Comparison of ENCODE assay signal across 8 mouse cellular contexts in the genomic region with DNA sequence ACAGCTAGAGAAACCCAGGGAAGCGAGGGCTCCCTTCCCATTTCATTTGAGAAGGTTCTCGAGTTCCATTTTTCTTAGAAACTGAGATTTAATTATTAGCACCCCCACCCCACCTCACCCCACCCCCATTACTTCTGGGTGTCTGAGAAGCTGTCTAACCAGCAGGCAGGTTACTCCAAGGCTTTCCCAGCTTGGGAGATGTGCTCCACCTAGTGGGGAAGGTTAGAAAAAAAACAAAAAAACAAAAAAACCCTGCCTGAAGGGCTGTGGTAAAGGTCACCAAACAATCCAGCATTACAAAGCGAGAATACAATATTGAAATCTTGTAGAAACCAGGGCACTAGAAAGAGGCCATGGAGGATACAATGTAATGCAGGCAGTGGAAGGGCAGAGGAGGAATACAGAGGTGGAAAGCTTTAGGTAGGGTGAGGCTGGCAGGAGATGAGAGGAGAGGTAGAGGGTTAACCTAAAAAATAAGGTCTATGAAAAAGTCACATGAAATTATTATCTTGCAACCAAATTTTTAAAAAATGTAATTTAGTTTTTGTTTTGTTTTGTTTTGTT. TPM values are rescaled to one million over a fixed set of nuclear protein-coding genes. Genes with fewer than 3 reads are reported as not detected.
DNase-seq lines count a peak whose midpoint lies in the region; ATAC-seq and TF ChIP-seq lines count a peak whose summit lies in the region.

No protein-coding gene starts in this region.

- H3K36me3 ChIP-seq in heart, embryonic 10.5 days: no peaks in the 10 kb centered on the region
- H3K36me3 ChIP-seq in MEL (ENCODE audit: control insufficient read depth in 1 of 2, insufficient read depth in 2 of 2, low read length in 2 of 2): no peaks in the 10 kb centered on the region
- H3K36me3 ChIP-seq in kidney, embryonic 15.5 days: no peaks in the 10 kb centered on the region
- H3K36me3 ChIP-seq in neural tube, embryonic 11.5 days (ENCODE audit: control insufficient read depth, insufficient read depth, low read length): no peaks in the 10 kb centered on the region

- H3K4me1 ChIP-seq in heart, embryonic 10.5 days: no peaks in the 10 kb centered on the region
- no peaks in the 10 kb centered on the region for H3K4me1 ChIP-seq in MEL (ENCODE audit: control insufficient read depth in 1 of 2, insufficient read depth in 2 of 2, low read length in 2 of 2)
- peaks cover 6% of the 10 kb centered on the region; the same call in 1 of the 2 replicates for H3K4me1 ChIP-seq in kidney, embryonic 15.5 days
- H3K4me1 ChIP-seq in neural tube, embryonic 11.5 days (ENCODE audit: control insufficient read depth, insufficient read depth, low read length): no peaks in the 10 kb centered on the region

- no peaks in the 10 kb centered on the region for H3K9me3 ChIP-seq in heart, embryonic 10.5 days
- H3K9me3 ChIP-seq in MEL (replicated peaks; ENCODE audit: insufficient read depth, low read length): no peaks in the 10 kb centered on the region
- H3K9me3 ChIP-seq in kidney, embryonic 15.5 days (replicated peaks): no peaks in the 10 kb centered on the region
- H3K9me3 ChIP-seq in neural tube, embryonic 11.5 days (ENCODE audit: control insufficient read depth, low read length): no peaks in the 10 kb centered on the region

- no peak for TF ChIP-seq POLR2A in MEL (IDR thresholded peaks at IDR 0.05; ENCODE audit: control insufficient read depth in 1 of 2, insufficient read depth in 1 of 2, low read depth in 1 of 2, low read length in 2 of 2, poor library complexity in 1 of 2)

- H3K4me3 ChIP-seq in heart, embryonic 10.5 days: no peak overlapping the region
- H3K4me3 ChIP-seq in MEL (ENCODE audit: control insufficient read depth in 1 of 2, insufficient read depth in 1 of 2, low read depth in 2 of 2, low read length in 2 of 2): no peak overlapping the region
- no peak overlapping the region for H3K4me3 ChIP-seq in kidney, embryonic 15.5 days (replicated peaks)
- no peak overlapping the region for H3K4me3 ChIP-seq in neural tube, embryonic 11.5 days (ENCODE audit: low read depth, low read length)

- no peak overlapping the region for H3K9ac ChIP-seq in MEL (ENCODE audit: control insufficient read depth, low read depth, low read length, poor library complexity, severe bottlenecking)
- no peak overlapping the region for H3K9ac ChIP-seq in kidney, embryonic 15.5 days
- no peak overlapping the region for H3K9ac ChIP-seq in neural tube, embryonic 11.5 days (ENCODE audit: low read length)

- no peaks in the 10 kb centered on the region for H3K79me2 ChIP-seq in MEL (ENCODE audit: control insufficient read depth, insufficient read depth, low read length, poor library complexity)

- no peak for TF ChIP-seq EP300 in MEL (IDR thresholded peaks at IDR 0.05; ENCODE audit: low read depth in 1 of 2, low read length in 2 of 2)

- H3K4me2 ChIP-seq in kidney, embryonic 15.5 days: no peak overlapping the region
- no peak overlapping the region for H3K4me2 ChIP-seq in neural tube, embryonic 11.5 days (ENCODE audit: low read depth)

- DNase-seq in heart, adult 18-20 months: peak; percentile 6 to 41
- DNase-seq in heart, embryonic 10.5 days (ENCODE audit: low spot score): no peak
- DNase-seq in MEL (ENCODE audit: low read depth, low spot score): peak; percentile 44
- DNase-seq in embryo, embryonic 11 days: peak; percentile 74
- DNase-seq in neural tube, embryonic 11.5 days (ENCODE audit: low spot score): peak; percentile 14
- no peak for DNase-seq in layer of hippocampus, adult 11-12 months (ENCODE audit: low spot score)
- DNase-seq in right cerebral cortex, adult 2 months (ENCODE audit: low spot score in 2 of 2): no peak

- TF ChIP-seq CTCF in MEL (IDR thresholded peaks at IDR 0.05 in 2 of 3, conservative IDR thresholded peaks at IDR 0.05 in 1 of 3; ENCODE audit: control insufficient read depth in 1 of 3, insufficient read depth in 1 of 3, low read depth in 2 of 3, low read length in 3 of 3, poor library complexity in 1 of 3, severe bottlenecking in 1 of 3): peak; percentile 38 to 68 (median 42); a peak in 5 of 6 replicates

- H3K27me3 ChIP-seq in heart, embryonic 10.5 days (ENCODE audit: insufficient read depth, poor library complexity, severe bottlenecking): no peaks in the 10 kb centered on the region
- peaks cover 0 to 5% of the 10 kb centered on the region in 2 experiments; a peak in 2 of 4 replicates for H3K27me3 ChIP-seq in MEL (ENCODE audit: control insufficient read depth in 1 of 2, insufficient read depth in 2 of 2, low read length in 2 of 2)
- H3K27me3 ChIP-seq in kidney, embryonic 15.5 days: no peaks in the 10 kb centered on the region
- H3K27me3 ChIP-seq in neural tube, embryonic 11.5 days (ENCODE audit: control insufficient read depth, insufficient read depth, low read length): no peaks in the 10 kb centered on the region

- WGBS in heart, embryonic 10.5 days: 25% methylated on average over 3 of the region's 3 CpGs
- 32% methylated on average over 3 of the region's 3 CpGs for WGBS in kidney, embryonic 15.5 days
- 34% methylated on average over 3 of the region's 3 CpGs for WGBS in neural tube, embryonic 11.5 days

- ATAC-seq in kidney, embryonic 15.5 days (replicated peaks; ENCODE audit: low FRiP score): peak; percentile 31; the same call in 1 of the 2 replicates
- ATAC-seq in neural tube, embryonic 11.5 days (ENCODE audit: insufficient read depth, low FRiP score, low TSS enrichment): 0 out of 2 replicates have a peak, but pooled peaks have one; percentile 45

- peak; percentile 61 for TF ChIP-seq RAD21 in MEL (IDR thresholded peaks at IDR 0.05; ENCODE audit: low read depth, low read length)

- no peak overlapping the region for H3K27ac ChIP-seq in heart, embryonic 10.5 days
- H3K27ac ChIP-seq in MEL (ENCODE audit: control insufficient read depth, low read depth, low read length): no peak overlapping the region
- H3K27ac ChIP-seq in kidney, embryonic 15.5 days: no peak overlapping the region
- no peak overlapping the region for H3K27ac ChIP-seq in neural tube, embryonic 11.5 days (ENCODE audit: low read depth, low read length)

TF ChIP-seq in MEL, 35 proteins besides CTCF, POLR2A, EP300 and RAD21:
- TF ChIP-seq TCF12 (IDR thresholded peaks at IDR 0.05; ENCODE audit: low read depth, low read length): no peak
- peak; percentile 76 for TF ChIP-seq ZNF384 (IDR thresholded peaks at IDR 0.05; ENCODE audit: low read depth, low read length)
- TF ChIP-seq SMC3 (IDR thresholded peaks at IDR 0.05; ENCODE audit: low read depth, low read length): peak; percentile 72

RNA-seq across cellular contexts. Expression of a gene that starts 57.2 kb away (rescaled TPM):
- under 1 TPM in 1 of 2 experiments, not detected in 1; 0.10 TPM for total RNA-seq in heart, adult 18-20 months (2021)
- polyA plus RNA-seq in heart, embryonic 10.5 days (2016; fragmentation: Nextera tagmentation; extraction: Ambion mirVana): 8.1 and 9.2 TPM in 2 replicates
- not detected in 2 replicates for total RNA-seq in MEL (2012; rRNA removed)
- not detected for polyA plus RNA-seq in MEL (2012; ENCODE audit: insufficient read depth in 1 of 2, insufficient read length in 2 of 2, low read depth in 1 of 2, low replicate concordance in 2 of 2, missing spikeins in 1 of 2)
- polyA plus RNA-seq in kidney, embryonic 15.5 days (2015; fragmentation: Nextera tagmentation; extraction: Ambion mirVana): 9.7 and 12.2 TPM in 2 replicates
- 1.9 TPM in 2 replicates for polyA plus RNA-seq in neural tube, embryonic 11.5 days (2014; fragmentation: Nextera tagmentation; extraction: Ambion mirVana)

Comparison
In these comparisons a context has a peak if more than half of its experiments do, and no peak if none do; other contexts are left out.
1. DNase-seq: peak in heart, adult 18-20 months (2 of 2), MEL (single experiment), embryo, embryonic 11 days (single experiment) and neural tube, embryonic 11.5 days (single experiment); none in heart, embryonic 10.5 days (single experiment), layer of hippocampus, adult 11-12 months (single experiment) and right cerebral cortex, adult 2 months (0 of 2).